Mouse (Mus musculus) forebrain, embryonic 15.5 days (tissue): ENCODE data around the gene Itih3. TPM values are rescaled to one million over a fixed set of nuclear protein-coding genes. Genes with fewer than 3 reads are reported as not detected.

Source experiments
- ATAC-seq: fragments of 200-750 bp; cut with Nextera tagmentation; replicated peaks from 2 replicates; pipeline ENCODE4 v1.8.0; 2017; ENCODE audit warnings: mild to moderate bottlenecking, moderate TSS enrichment, moderate library complexity
- H3K27ac ChIP-seq: fragments of 300-500 bp; sonication (generic); replicated peaks from 2 replicates; pipeline ENCODE4 v1.5.1; 2015; ENCODE audit warnings: mild to moderate bottlenecking, inconsistent platforms
- H3K27me3 ChIP-seq: fragments of 300-500 bp; sonication (generic); 2 replicates; pipeline ENCODE4 v1.6.1; 2015; ENCODE audit warnings: inconsistent platforms
- H3K36me3 ChIP-seq: fragments of 300-500 bp; sonication (generic); 2 replicates; pipeline ENCODE4 v1.6.1; 2015; ENCODE audit warnings: mild to moderate bottlenecking, inconsistent platforms
- H3K4me1 ChIP-seq: fragments of 300-500 bp; sonication (generic); 2 replicates; pipeline ENCODE4 v1.6.1; 2015; ENCODE audit warnings: inconsistent platforms
- H3K4me2 ChIP-seq: fragments of 300-500 bp; sonication (generic); replicated peaks from 2 replicates; pipeline ENCODE4 v1.6.1; 2015; ENCODE audit warnings: mild to moderate bottlenecking, inconsistent platforms
- H3K4me3 ChIP-seq: fragments of 300-500 bp; sonication (generic); 2 replicates; pipeline ENCODE4 v1.5.1; 2015; ENCODE audit warnings: mild to moderate bottlenecking, inconsistent platforms
- H3K9ac ChIP-seq: fragments of 300-500 bp; sonication (generic); replicated peaks from 2 replicates; pipeline ENCODE4 v1.6.1; 2015; ENCODE audit warnings: mild to moderate bottlenecking, inconsistent platforms
- H3K9me3 ChIP-seq: fragments of 300-500 bp; sonication (generic); 2 replicates; pipeline ENCODE4 v1.6.1; 2016; ENCODE audit warnings: inconsistent platforms
- WGBS: fragments of 180-500 bp; shearing (Covaris S2); methylation state at CpG from one replicate; pipeline ENCODE4 v1.1.7; 2015; ENCODE audit warnings: mixed read lengths; 5-methylcytosine and 5-hydroxymethylcytosine counted together
- polyA plus RNA-seq: library from polyadenylated mRNA; unstranded; fragments of >200 nt; fragmentation: Nextera tagmentation; extraction: Ambion mirVana; gene quantifications from 2 replicates; pipeline ENCODE4 v1.2.1, GENCODE M21; 2015

Gene Itih3
- polyA plus RNA-seq, 1 experiment from 2014 or later: 0.53 TPM

GRCm38 (mm10) chr14:30925492-30925891, 1.9 kb upstream of the Itih3 start:
- no peaks in the 10 kb centered on the region for H3K27me3 ChIP-seq
- H3K4me1 ChIP-seq: peaks cover 10% of the 10 kb centered on the region
- H3K9me3 ChIP-seq: no peaks in the 10 kb centered on the region
- no peak for ATAC-seq
- WGBS: 86% methylated on average over 3 of the region's 3 CpGs
- H3K36me3 ChIP-seq: no peaks in the 10 kb centered on the region
- no peak overlapping the region for H3K27ac ChIP-seq
- no peak overlapping the region for H3K9ac ChIP-seq
- no peak overlapping the region for H3K4me2 ChIP-seq
- no peak overlapping the region for H3K4me3 ChIP-seq

- Histone ChIP-seq H3K27me3 (no peaks in the 10 kb centered on the region), H3K36me3 (no peaks in the 10 kb centered on the region), H3K27ac (no peak overlapping the region), H3K4me1 (peaks cover 10% of the 10 kb centered on the region), H3K9me3 (no peaks in the 10 kb centered on the region), H3K4me3 (no peak overlapping the region), H3K4me2 (no peak overlapping the region), H3K9ac (no peak overlapping the region)
- peak; percentile 76 for ATAC-seq
- WGBS: 41% methylated on average over 8 of the region's 8 CpGs
These were observed 1.4 kb downstream of the Itih3 start for GRCm38 (mm10) chr14:30922053-30922670.

- no peaks in the 10 kb centered on the region for H3K27me3 ChIP-seq
- H3K36me3 ChIP-seq: no peaks in the 10 kb centered on the region
- H3K4me2 ChIP-seq: no peak overlapping the region
- no peaks in the 10 kb centered on the region for H3K4me1 ChIP-seq
- no peak for ATAC-seq
- H3K9ac ChIP-seq: no peak overlapping the region
- H3K9me3 ChIP-seq: no peaks in the 10 kb centered on the region
- WGBS: 83% methylated on average over 1 of the region's 1 CpGs
- H3K4me3 ChIP-seq: no peak overlapping the region
- H3K27ac ChIP-seq: no peak overlapping the region
These were observed 7.0 kb downstream of the Itih3 start for GRCm38 (mm10) chr14:30916516-30916915.

GRCm38 (mm10) chr14:30913404-30913803, 10.2 kb downstream of the Itih3 start:
- no peaks in the 10 kb centered on the region for H3K9me3 ChIP-seq
- WGBS: 72% methylated on average over 5 of the region's 5 CpGs
- no peak overlapping the region for H3K4me2 ChIP-seq
- no peaks in the 10 kb centered on the region for H3K27me3 ChIP-seq
- H3K4me3 ChIP-seq: no peak overlapping the region
- no peak overlapping the region for H3K9ac ChIP-seq
- H3K36me3 ChIP-seq: no peaks in the 10 kb centered on the region
- ATAC-seq: no peak
- H3K4me1 ChIP-seq: no peaks in the 10 kb centered on the region
- no peak overlapping the region for H3K27ac ChIP-seq

- no peak overlapping the region for H3K4me2 ChIP-seq
- H3K27me3 ChIP-seq: no peaks in the 10 kb centered on the region
- no peaks in the 10 kb centered on the region for H3K36me3 ChIP-seq
- ATAC-seq: no peak
- no peak overlapping the region for H3K9ac ChIP-seq
- no peak overlapping the region for H3K4me3 ChIP-seq
- H3K4me1 ChIP-seq: no peaks in the 10 kb centered on the region
- WGBS: 84% methylated on average over 8 of the region's 8 CpGs
- H3K27ac ChIP-seq: no peak overlapping the region
- no peaks in the 10 kb centered on the region for H3K9me3 ChIP-seq
These were observed 10.9 kb downstream of the Itih3 start for GRCm38 (mm10) chr14:30912641-30913040.

- Histone ChIP-seq H3K4me2 (no peak overlapping the region), H3K4me3 (no peak overlapping the region), H3K9ac (no peak overlapping the region), H3K9me3 (no peaks in the 10 kb centered on the region), H3K36me3 (no peaks in the 10 kb centered on the region), H3K27me3 (no peaks in the 10 kb centered on the region), H3K27ac (no peak overlapping the region), H3K4me1 (no peaks in the 10 kb centered on the region)
- no peak for ATAC-seq
- 90% methylated on average over 8 of the region's 8 CpGs for WGBS
These were observed 12.4 kb downstream of the Itih3 start for GRCm38 (mm10) chr14:30911141-30911540.

GRCm38 (mm10) chr14:30907814-30908265, 15.7 kb downstream of the Itih3 start:
- H3K27me3 ChIP-seq: no peaks in the 10 kb centered on the region
- no peak overlapping the region for H3K4me3 ChIP-seq
- ATAC-seq: no peak
- H3K27ac ChIP-seq: no peak overlapping the region
- no peaks in the 10 kb centered on the region for H3K36me3 ChIP-seq
- no peak overlapping the region for H3K4me2 ChIP-seq
- no peaks in the 10 kb centered on the region for H3K9me3 ChIP-seq
- no peaks in the 10 kb centered on the region for H3K4me1 ChIP-seq
- WGBS: 80% methylated on average over 3 of the region's 3 CpGs
- H3K9ac ChIP-seq: no peak overlapping the region

- Histone ChIP-seq H3K27ac (no peak overlapping the region), H3K4me1 (no peaks in the 10 kb centered on the region), H3K9ac (no peak overlapping the region), H3K4me2 (no peak overlapping the region), H3K27me3 (no peaks in the 10 kb centered on the region), H3K9me3 (no peaks in the 10 kb centered on the region), H3K36me3 (no peaks in the 10 kb centered on the region), H3K4me3 (no peak overlapping the region)
- WGBS: 91% methylated on average over 6 of the region's 6 CpGs
- no peak for ATAC-seq
These were observed 17.6 kb downstream of the Itih3 start for GRCm38 (mm10) chr14:30906001-30906400.

- no peaks in the 10 kb centered on the region for H3K27me3 ChIP-seq
- H3K4me3 ChIP-seq: no peak overlapping the region
- H3K9me3 ChIP-seq: no peaks in the 10 kb centered on the region
- WGBS: 88% methylated on average over 8 of the region's 8 CpGs
- H3K27ac ChIP-seq: no peak overlapping the region
- ATAC-seq: no peak
- H3K36me3 ChIP-seq: no peaks in the 10 kb centered on the region
- H3K4me1 ChIP-seq: no peaks in the 10 kb centered on the region
- no peak overlapping the region for H3K9ac ChIP-seq
- H3K4me2 ChIP-seq: no peak overlapping the region
These were observed 19.3 kb downstream of the Itih3 start for GRCm38 (mm10) chr14:30904307-30904706.

GRCm38 (mm10) chr14:30903036-30903435, 20.5 kb downstream of the Itih3 start:
- H3K9ac ChIP-seq: no peak overlapping the region

GRCm38 (mm10) chr14:30902628-30903027, 20.9 kb downstream of the Itih3 start:
- H3K4me1 ChIP-seq: no peaks in the 10 kb centered on the region
- no peak overlapping the region for H3K9ac ChIP-seq
- no peak overlapping the region for H3K4me2 ChIP-seq
- no peak overlapping the region for H3K4me3 ChIP-seq
- H3K27me3 ChIP-seq: no peaks in the 10 kb centered on the region
- 93% methylated on average over 5 of the region's 5 CpGs for WGBS
- ATAC-seq: no peak
- H3K36me3 ChIP-seq: no peaks in the 10 kb centered on the region
- no peaks in the 10 kb centered on the region for H3K9me3 ChIP-seq
- no peak overlapping the region for H3K27ac ChIP-seq

More at GRCm38 (mm10) chr14:30903036-30903435, 20.5 kb downstream of the Itih3 start:
- 82% methylated on average over 3 of the region's 3 CpGs for WGBS
- Histone ChIP-seq H3K4me3 (no peak overlapping the region), H3K4me2 (no peak overlapping the region), H3K27me3 (no peaks in the 10 kb centered on the region), H3K4me1 (no peaks in the 10 kb centered on the region), H3K9me3 (no peaks in the 10 kb centered on the region), H3K36me3 (no peaks in the 10 kb centered on the region), H3K27ac (no peak overlapping the region)
- ATAC-seq: no peak

GRCm38 (mm10) chr14:30899972-30900371, 23.6 kb downstream of the Itih3 start:
- no peak for ATAC-seq
- no peaks in the 10 kb centered on the region for H3K36me3 ChIP-seq
- H3K9me3 ChIP-seq: no peaks in the 10 kb centered on the region
- no peak overlapping the region for H3K4me2 ChIP-seq
- no peak overlapping the region for H3K9ac ChIP-seq
- no peaks in the 10 kb centered on the region for H3K4me1 ChIP-seq
- no peak overlapping the region for H3K4me3 ChIP-seq
- no peaks in the 10 kb centered on the region for H3K27me3 ChIP-seq
- 15% methylated on average over 3 of the region's 3 CpGs for WGBS
- no peak overlapping the region for H3K27ac ChIP-seq

- no peaks in the 10 kb centered on the region for H3K9me3 ChIP-seq
- 14% methylated on average over 9 of the region's 9 CpGs for WGBS
- no peaks in the 10 kb centered on the region for H3K27me3 ChIP-seq
- no peak overlapping the region for H3K9ac ChIP-seq
- no peaks in the 10 kb centered on the region for H3K36me3 ChIP-seq
- no peak overlapping the region for H3K4me2 ChIP-seq
- peaks cover 4% of the 10 kb centered on the region; the same call in 1 of the 2 replicates for H3K4me1 ChIP-seq
- ATAC-seq: no peak
- no peak overlapping the region for H3K27ac ChIP-seq
- no peak overlapping the region for H3K4me3 ChIP-seq
These were observed 35.3 kb downstream of the Itih3 start for GRCm38 (mm10) chr14:30888271-30888732.
